In genomic region chr15:83776265-83777000, GRCm38 (mm10) we compare ENCODE assay signal across 33 mouse cellular contexts. TPM values are rescaled to one million over a fixed set of nuclear protein-coding genes. Genes with fewer than 3 reads are reported as not detected.
DNase-seq lines count a peak whose midpoint lies in the region; ATAC-seq and TF ChIP-seq lines count a peak whose summit lies in the region.
"Had no signal": no experiment of that assay in that cellular context is flagged by ENCODE, and none has a peak within 500 bp of the region (broad histone marks: within the 10 kb centered on the region; RNA-seq: fewer than 3 reads in every experiment).

No protein-coding gene starts in this region.

- DNase-seq in kidney, postnatal 4 days = peak; percentile 29 to 34
- DNase-seq in brain, adult 2 months (ENCODE audit: low read depth, low spot score) = peak; percentile 55
- peak; percentile 63 for DNase-seq in lung, postnatal 0 days (ENCODE audit: low spot score)
- DNase-seq in lung, postnatal 4 days = peak; percentile 17 to 40
- no peak for DNase-seq in embryo, embryonic 11 days
- no peak for DNase-seq in adrenal gland, adult 18-20 months (ENCODE audit: low spot score in 2 of 2)
- DNase-seq: adrenal gland, postnatal 36 days; B cell, adult 2 months; cerebellum, adult 2 months; cerebellum, postnatal 25 days; gastrocnemius, postnatal 14 days; heart, postnatal 14 days; kidney, adult 18-20 months; kidney, postnatal 10 days; layer of hippocampus, adult 9-11 months; right cerebral cortex, postnatal 4 days; thymus, adult 18-20 months; thymus, postnatal 36 days had no signal

- no peak for TF ChIP-seq EP300 in lung, postnatal 0 days (IDR thresholded peaks at IDR 0.05)

- ATAC-seq in kidney, embryonic 16.5 days (ENCODE audit: low FRiP score, low TSS enrichment) = no peak
- peak; percentile 45; the same call in 1 of the 2 replicates for ATAC-seq in lung, postnatal 0 days

- H3K4me3 ChIP-seq in kidney, embryonic 16.5 days (ENCODE audit: low read length) = no peak overlapping the region
- no peak overlapping the region for H3K4me3 ChIP-seq in lung, postnatal 0 days (ENCODE audit: low read depth, low read length)
- H3K4me3 ChIP-seq: embryonic facial prominence, embryonic 13.5 days; forebrain, embryonic 10.5 days; hindbrain, embryonic 10.5 days; hindbrain, embryonic 15.5 days; limb, embryonic 15.5 days; lung, embryonic 15.5 days; megakaryocyte, embryonic 14.5 days; midbrain, embryonic 12.5 days; myocyte; neural tube, embryonic 12.5 days had no signal

- no peak overlapping the region for H3K27ac ChIP-seq in kidney, embryonic 16.5 days (ENCODE audit: low read length)
- no peak overlapping the region for H3K27ac ChIP-seq in lung, postnatal 0 days (ENCODE audit: low read length)
- H3K27ac ChIP-seq: embryonic facial prominence, embryonic 13.5 days; forebrain, embryonic 10.5 days; hindbrain, embryonic 10.5 days; hindbrain, embryonic 15.5 days; limb, embryonic 15.5 days; liver, embryonic 14.5 days; lung, embryonic 15.5 days; midbrain, embryonic 12.5 days; neural tube, embryonic 12.5 days; stomach, postnatal 0 days had no signal

- 75% methylated on average over 6 of the region's 6 CpGs for WGBS in kidney, embryonic 16.5 days
- WGBS in lung, postnatal 0 days = 63% methylated on average over 6 of the region's 6 CpGs

- no peak overlapping the region for H3K9ac ChIP-seq in kidney, embryonic 16.5 days (replicated peaks; ENCODE audit: low read length)
- H3K9ac ChIP-seq in lung, postnatal 0 days (replicated peaks; ENCODE audit: low read depth) = no peak overlapping the region
- H3K9ac ChIP-seq: embryonic facial prominence, embryonic 13.5 days; hindbrain, embryonic 15.5 days; limb, embryonic 15.5 days; liver, embryonic 14.5 days; lung, embryonic 15.5 days; midbrain, embryonic 12.5 days; neural tube, embryonic 12.5 days had no signal

- no peaks in the 10 kb centered on the region for H3K9me3 ChIP-seq in kidney, embryonic 16.5 days (ENCODE audit: low read length)
- no peaks in the 10 kb centered on the region for H3K9me3 ChIP-seq in lung, postnatal 0 days (ENCODE audit: low read length)
- H3K9me3 ChIP-seq: embryonic facial prominence, embryonic 13.5 days; forebrain, embryonic 10.5 days; hindbrain, embryonic 10.5 days; hindbrain, embryonic 15.5 days; limb, embryonic 15.5 days; lung, embryonic 15.5 days; megakaryocyte, embryonic 14.5 days; midbrain, embryonic 12.5 days; neural tube, embryonic 12.5 days had no signal

- H3K36me3 ChIP-seq in kidney, embryonic 16.5 days (ENCODE audit: insufficient read depth, low read length) = no peaks in the 10 kb centered on the region
- H3K36me3 ChIP-seq in lung, postnatal 0 days (ENCODE audit: insufficient read depth, low read length) = no peaks in the 10 kb centered on the region
- H3K36me3 ChIP-seq: embryonic facial prominence, embryonic 13.5 days; forebrain, embryonic 10.5 days; hindbrain, embryonic 10.5 days; hindbrain, embryonic 15.5 days; limb, embryonic 15.5 days; lung, embryonic 15.5 days; midbrain, embryonic 12.5 days; neural tube, embryonic 12.5 days had no signal

- H3K27me3 ChIP-seq in kidney, embryonic 16.5 days (ENCODE audit: insufficient read depth, low read length) = peaks cover 47% of the 10 kb centered on the region
- peaks cover 33% of the 10 kb centered on the region; the same call in 1 of the 2 replicates for H3K27me3 ChIP-seq in lung, postnatal 0 days (replicated peaks; ENCODE audit: insufficient read depth, low read length)

- H3K4me2 ChIP-seq in kidney, embryonic 16.5 days (replicated peaks; ENCODE audit: low read depth, low read length) = no peak overlapping the region
- no peak overlapping the region for H3K4me2 ChIP-seq in lung, postnatal 0 days (replicated peaks; ENCODE audit: low read depth, low read length)
- H3K4me2 ChIP-seq: embryonic facial prominence, embryonic 13.5 days; hindbrain, embryonic 15.5 days; limb, embryonic 15.5 days; lung, embryonic 15.5 days; midbrain, embryonic 12.5 days; neural tube, embryonic 12.5 days had no signal

- peaks cover 5% of the 10 kb centered on the region; the same call in 1 of the 2 replicates for H3K4me1 ChIP-seq in kidney, embryonic 16.5 days (ENCODE audit: insufficient read depth, low read length)
- 0 out of 2 replicates have a peak, but pooled peaks cover 3% of the 10 kb centered on the region for H3K4me1 ChIP-seq in lung, postnatal 0 days (ENCODE audit: insufficient read depth, low read depth, low read length)
- H3K4me1 ChIP-seq: megakaryocyte, embryonic 14.5 days had no signal

- no peak for TF ChIP-seq CTCF in lung, postnatal 0 days (IDR thresholded peaks at IDR 0.05)

RNA-seq across cellular contexts. Expression of gene Mpped1, which starts 2.8 kb away (rescaled TPM):
- polyA plus RNA-seq in kidney, embryonic 16.5 days (2015; fragmentation: Nextera tagmentation; extraction: Ambion mirVana) = 0.39 and 0.42 TPM in 2 replicates
- polyA plus RNA-seq in lung, postnatal 0 days (2015; fragmentation: Nextera tagmentation; extraction: Ambion mirVana) = 0.15 TPM in 1 of 2 replicates, not detected in the other
- total RNA-seq in adrenal gland, adult 18-20 months (2021) = not detected
- total RNA-seq: adrenal gland, postnatal 36 days; gastrocnemius, postnatal 14 days; granulocyte monocyte progenitor cell, adult 5-6 weeks; heart, postnatal 14 days had no signal
- polyA plus RNA-seq: heart, embryonic 14.5 days; myocyte had no signal

RNA-seq across cellular contexts. Expression of gene Scube1, which starts 51.6 kb away (rescaled TPM):
- 4.8 and 4.9 TPM in 2 replicates for polyA plus RNA-seq in kidney, embryonic 16.5 days (2015; fragmentation: Nextera tagmentation; extraction: Ambion mirVana)
- 1.6 and 1.9 TPM in 2 replicates for polyA plus RNA-seq in lung, postnatal 0 days (2015; fragmentation: Nextera tagmentation; extraction: Ambion mirVana)
- total RNA-seq in adrenal gland, adult 18-20 months (2021) = 1 to 10 TPM; 2.9 to 5.6 TPM
- total RNA-seq: granulocyte monocyte progenitor cell, adult 5-6 weeks had no signal
- polyA plus RNA-seq: myocyte had no signal

Comparison
In these comparisons a context has a peak if more than half of its experiments do, and no peak if none do; other contexts are left out.
1. DNase-seq: peak in kidney, postnatal 4 days (2 of 2), brain, adult 2 months (single experiment), lung, postnatal 0 days (single experiment) and lung, postnatal 4 days (2 of 2); none in embryo, embryonic 11 days (single experiment) and adrenal gland, adult 18-20 months (0 of 2).